Mouse (Mus musculus): Measurements from ENCODE around the gene Prdm11. TPM values are rescaled to one million over a fixed set of nuclear protein-coding genes. Genes with fewer than 3 reads are reported as not detected.

The Prdm11 gene
- polyA plus RNA-seq, 1 experiment from 2014 or later: 5.6 TPM

- Histone ChIP-seq H3K4me2 (peak overlapping the region; percentile 69), H3K36me3 (no peaks in the 10 kb centered on the region; the same call in 1 of the 2 replicates), H3K27me3 (replicated peaks) (no peaks in the 10 kb centered on the region), H3K27ac (ENCODE audit: poor library complexity, severe bottlenecking) (peak overlapping the region; percentile 98), H3K9ac (peak overlapping the region; percentile 97), H3K4me3 (peak overlapping the region; percentile 98), H3K9me3 (replicated peaks) (no peaks in the 10 kb centered on the region), H3K4me1 (replicated peaks) (peaks cover 62% of the 10 kb centered on the region)
- WGBS: 0% methylated on average over 45 of the region's 55 CpGs
- peak; percentile 93 for ATAC-seq (ENCODE audit: insufficient number of reproducible peaks, low FRiP score)
Measured at GRCm38 (mm10) chr2:93045129-93045817, 694 bp downstream of the Prdm11 start.

GRCm38 (mm10) chr2:93043449-93044157 is 2.4 kb downstream of the Prdm11 start:
- H3K36me3 ChIP-seq: no peaks in the 10 kb centered on the region; the same call in 1 of the 2 replicates
- H3K4me2 ChIP-seq: no peak overlapping the region
- WGBS: 61% methylated on average over 3 of the region's 3 CpGs
- H3K4me3 ChIP-seq: no peak overlapping the region
- H3K9me3 ChIP-seq (replicated peaks): no peaks in the 10 kb centered on the region
- ATAC-seq (ENCODE audit: insufficient number of reproducible peaks, low FRiP score): no peak
- peaks cover 68% of the 10 kb centered on the region for H3K4me1 ChIP-seq (replicated peaks)
- no peak overlapping the region for H3K27ac ChIP-seq (ENCODE audit: poor library complexity, severe bottlenecking)
- no peak overlapping the region for H3K9ac ChIP-seq
- H3K27me3 ChIP-seq (replicated peaks): no peaks in the 10 kb centered on the region

- Histone ChIP-seq H3K27ac (ENCODE audit: poor library complexity, severe bottlenecking) (peak overlapping the region; percentile 72), H3K27me3 (replicated peaks) (no peaks in the 10 kb centered on the region), H3K36me3 (no peaks in the 10 kb centered on the region; the same call in 1 of the 2 replicates), H3K9ac (peak overlapping the region; percentile 44; the same call in 1 of the 2 replicates), H3K4me2 (no peak overlapping the region), H3K4me3 (no peak overlapping the region), H3K4me1 (replicated peaks) (peaks cover 65% of the 10 kb centered on the region), H3K9me3 (replicated peaks) (no peaks in the 10 kb centered on the region)
- WGBS: 39% methylated on average over 6 of the region's 6 CpGs
- no peak for ATAC-seq (ENCODE audit: insufficient number of reproducible peaks, low FRiP score)
Measured at GRCm38 (mm10) chr2:93041470-93041869, 4.5 kb downstream of the Prdm11 start.

- H3K4me3 ChIP-seq: no peak overlapping the region
- H3K27me3 ChIP-seq (replicated peaks): no peaks in the 10 kb centered on the region
- no peak overlapping the region for H3K4me2 ChIP-seq
- no peaks in the 10 kb centered on the region for H3K9me3 ChIP-seq (replicated peaks)
- 61% methylated on average over 7 of the region's 7 CpGs for WGBS
- ATAC-seq (ENCODE audit: insufficient number of reproducible peaks, low FRiP score): no peak
- peaks cover 69% of the 10 kb centered on the region for H3K4me1 ChIP-seq (replicated peaks)
- peak overlapping the region; percentile 72 for H3K27ac ChIP-seq (ENCODE audit: poor library complexity, severe bottlenecking)
- H3K36me3 ChIP-seq: no peaks in the 10 kb centered on the region; the same call in 1 of the 2 replicates
- H3K9ac ChIP-seq: peak overlapping the region; percentile 15; the same call in 1 of the 2 replicates
Measured at GRCm38 (mm10) chr2:93040841-93041240, 5.1 kb downstream of the Prdm11 start.

GRCm38 (mm10) chr2:93039706-93040105 is 6.3 kb downstream of the Prdm11 start:
- no peak overlapping the region for H3K4me3 ChIP-seq
- H3K9ac ChIP-seq: no peak overlapping the region
- ATAC-seq (ENCODE audit: insufficient number of reproducible peaks, low FRiP score): no peak
- 89% methylated on average over 5 of the region's 5 CpGs for WGBS
- no peak overlapping the region for H3K27ac ChIP-seq (ENCODE audit: poor library complexity, severe bottlenecking)
- H3K4me2 ChIP-seq: no peak overlapping the region
- no peaks in the 10 kb centered on the region for H3K9me3 ChIP-seq (replicated peaks)
- H3K27me3 ChIP-seq (replicated peaks): no peaks in the 10 kb centered on the region
- no peaks in the 10 kb centered on the region; the same call in 1 of the 2 replicates for H3K36me3 ChIP-seq
- peaks cover 77% of the 10 kb centered on the region for H3K4me1 ChIP-seq (replicated peaks)

- H3K9ac ChIP-seq: no peak overlapping the region
- H3K4me1 ChIP-seq (replicated peaks): peaks cover 76% of the 10 kb centered on the region
- no peak for ATAC-seq (ENCODE audit: insufficient number of reproducible peaks, low FRiP score)
- no peak overlapping the region for H3K27ac ChIP-seq (ENCODE audit: poor library complexity, severe bottlenecking)
- H3K36me3 ChIP-seq: no peaks in the 10 kb centered on the region; the same call in 1 of the 2 replicates
- H3K27me3 ChIP-seq (replicated peaks): no peaks in the 10 kb centered on the region
- no peak overlapping the region for H3K4me2 ChIP-seq
- 59% methylated on average over 3 of the region's 3 CpGs for WGBS
- no peak overlapping the region for H3K4me3 ChIP-seq
- no peaks in the 10 kb centered on the region for H3K9me3 ChIP-seq (replicated peaks)
Measured at GRCm38 (mm10) chr2:93039043-93039442, 6.9 kb downstream of the Prdm11 start.

- Histone ChIP-seq H3K9ac (peak overlapping the region; percentile 44; the same call in 1 of the 2 replicates), H3K4me3 (no peak overlapping the region), H3K36me3 (no peaks in the 10 kb centered on the region), H3K9me3 (replicated peaks) (no peaks in the 10 kb centered on the region), H3K4me2 (no peak overlapping the region), H3K4me1 (replicated peaks) (peaks cover 72% of the 10 kb centered on the region), H3K27ac (ENCODE audit: poor library complexity, severe bottlenecking) (no peak overlapping the region; the same call in 1 of the 2 replicates), H3K27me3 (replicated peaks) (no peaks in the 10 kb centered on the region)
- 25% methylated on average over 7 of the region's 7 CpGs for WGBS
- peak; percentile 41; the same call in 1 of the 2 replicates for ATAC-seq (ENCODE audit: insufficient number of reproducible peaks, low FRiP score)
Measured at GRCm38 (mm10) chr2:93035631-93036030, 10.3 kb downstream of the Prdm11 start.

- no peak for ATAC-seq (ENCODE audit: insufficient number of reproducible peaks, low FRiP score)
- H3K27me3 ChIP-seq (replicated peaks): no peaks in the 10 kb centered on the region
- 58% methylated on average over 11 of the region's 11 CpGs for WGBS
- no peak overlapping the region; the same call in 1 of the 2 replicates for H3K9ac ChIP-seq
- no peaks in the 10 kb centered on the region for H3K9me3 ChIP-seq (replicated peaks)
- H3K4me3 ChIP-seq: no peak overlapping the region
- H3K4me1 ChIP-seq (replicated peaks): peaks cover 86% of the 10 kb centered on the region
- no peak overlapping the region for H3K27ac ChIP-seq (ENCODE audit: poor library complexity, severe bottlenecking)
- no peak overlapping the region for H3K4me2 ChIP-seq
- H3K36me3 ChIP-seq: no peaks in the 10 kb centered on the region
Measured at GRCm38 (mm10) chr2:93032651-93033050, 13.3 kb downstream of the Prdm11 start.

- H3K36me3 ChIP-seq: no peaks in the 10 kb centered on the region
- H3K27me3 ChIP-seq (replicated peaks): no peaks in the 10 kb centered on the region
- no peak overlapping the region for H3K27ac ChIP-seq (ENCODE audit: poor library complexity, severe bottlenecking)
- H3K9me3 ChIP-seq (replicated peaks): no peaks in the 10 kb centered on the region
- no peak for ATAC-seq (ENCODE audit: insufficient number of reproducible peaks, low FRiP score)
- 80% methylated on average over 8 of the region's 8 CpGs for WGBS
- no peak overlapping the region for H3K4me3 ChIP-seq
- peaks cover 87% of the 10 kb centered on the region for H3K4me1 ChIP-seq (replicated peaks)
- H3K9ac ChIP-seq: no peak overlapping the region
- H3K4me2 ChIP-seq: no peak overlapping the region
Measured at GRCm38 (mm10) chr2:93032049-93032448, 13.9 kb downstream of the Prdm11 start.

GRCm38 (mm10) chr2:93031021-93031420 is 14.9 kb downstream of the Prdm11 start:
- WGBS: 63% methylated on average over 9 of the region's 9 CpGs
- H3K9ac ChIP-seq: 0 out of 2 replicates have a peak overlapping the region, but pooled peaks have one; percentile 23
- no peaks in the 10 kb centered on the region for H3K27me3 ChIP-seq (replicated peaks)
- no peak overlapping the region for H3K4me2 ChIP-seq
- no peaks in the 10 kb centered on the region for H3K9me3 ChIP-seq (replicated peaks)
- H3K36me3 ChIP-seq: no peaks in the 10 kb centered on the region
- peaks cover 80% of the 10 kb centered on the region for H3K4me1 ChIP-seq (replicated peaks)
- no peak overlapping the region for H3K4me3 ChIP-seq
- H3K27ac ChIP-seq (ENCODE audit: poor library complexity, severe bottlenecking): 0 out of 2 replicates have a peak overlapping the region, but pooled peaks have one; percentile 31
- no peak for ATAC-seq (ENCODE audit: insufficient number of reproducible peaks, low FRiP score)

- Histone ChIP-seq H3K4me1 (replicated peaks) (peaks cover 71% of the 10 kb centered on the region), H3K27me3 (replicated peaks) (no peaks in the 10 kb centered on the region), H3K4me3 (no peak overlapping the region), H3K4me2 (no peak overlapping the region), H3K27ac (ENCODE audit: poor library complexity, severe bottlenecking) (no peak overlapping the region), H3K9ac (no peak overlapping the region), H3K9me3 (replicated peaks) (no peaks in the 10 kb centered on the region), H3K36me3 (0 out of 2 replicates have a peak, but pooled peaks cover 3% of the 10 kb centered on the region)
- no peak for ATAC-seq (ENCODE audit: insufficient number of reproducible peaks, low FRiP score)
- 72% methylated on average over 6 of the region's 6 CpGs for WGBS
Measured at GRCm38 (mm10) chr2:93030101-93030500, 15.9 kb downstream of the Prdm11 start.
